Mouse (Mus musculus) hematopoietic stem cell, adult 5-6 weeks (primary cell): ENCODE results near the gene Prl8a9. TPM values are rescaled to one million over a fixed set of nuclear protein-coding genes. Genes with fewer than 3 reads are reported as not detected.

Experiments used
- ATAC-seq, 2 experiments: fragments of 125-278 bp in 1 of 2; replicated peaks in 1 of 2; 2 replicates each; pipeline ENCODE4 v1.8.0; 2016 to 2017; ENCODE audit warnings: inconsistent platforms in 2 of 2, mild to moderate bottlenecking in 2 of 2, moderate number of reproducible peaks in 2 of 2, low read depth in 1 of 2, moderate TSS enrichment in 1 of 2; ENCODE audit not compliant: low FRiP score in 2 of 2, poor library complexity in 2 of 2, severe bottlenecking in 2 of 2, insufficient read depth in 1 of 2, low TSS enrichment in 1 of 2
- total RNA-seq: library from RNA; stranded (forward); fragments of 172-1452, 232-1000 nt; gene quantifications from 2 replicates; pipeline ENCODE4 v1.2.3, GENCODE M21; 2017

Prl8a9 gene
- not detected in 2 replicates for total RNA-seq

GRCm38 (mm10) chr13:27564506-27564905 lies at the start of gene Prl8a9:
Gene Prl8a9, minus strand, starts transcription at chr13:27564606.
- ATAC-seq = no peak

GRCm38 (mm10) chr13:27610482-27610881 lies 46.1 kb upstream of the Prl8a9 start, which contains the start of gene Prl7b1:
Gene Prl7b1, minus strand, starts transcription at chr13:27610582.
- no peak for ATAC-seq

- ATAC-seq = no peak
These were observed 17.7 kb upstream of the Prl8a9 start, which contains the start of gene Prl8a1 for GRCm38 (mm10) chr13:27582071-27582470. Gene Prl8a1, minus strand, starts transcription at chr13:27582171.

GRCm38 (mm10) chr13:27553336-27553735 lies 11.1 kb downstream of the Prl8a9 start:
- ATAC-seq = no peak

GRCm38 (mm10) chr13:27523156-27523555 lies 41.2 kb downstream of the Prl8a9 start:
- ATAC-seq = no peak

GRCm38 (mm10) chr13:27513117-27513516 lies 51.3 kb downstream of the Prl8a9 start, which contains the start of gene Prl8a8:
Gene Prl8a8, minus strand, starts transcription at chr13:27513217.
- ATAC-seq = no peak

Other genes starting within 250 kb of the Prl8a9 start
- not detected in 2 replicates for gene Prl8a2, start 218.9 kb downstream of the Prl8a9 start, total RNA-seq
- not detected in 2 replicates for gene Prl2b1, start 173.8 kb downstream of the Prl8a9 start, total RNA-seq
- gene Prl8a6, start 125.9 kb downstream of the Prl8a9 start, total RNA-seq = not detected in 2 replicates
- gene Prl8a8, start 51.4 kb downstream of the Prl8a9 start, total RNA-seq = not detected in 2 replicates
- not detected in 2 replicates for gene Prl8a1, start 17.6 kb upstream of the Prl8a9 start, total RNA-seq
- not detected in 2 replicates for gene Prl7b1, start 46.0 kb upstream of the Prl8a9 start, total RNA-seq
- not detected in 2 replicates for gene Prl7a1, start 77.9 kb upstream of the Prl8a9 start, total RNA-seq
- not detected in 2 replicates for gene Prl7a2, start 103.4 kb upstream of the Prl8a9 start, total RNA-seq
- gene Prl7d1, start 152.1 kb upstream of the Prl8a9 start, total RNA-seq = not detected in 2 replicates
- not detected in 2 replicates for gene Prl7c1, start 216.2 kb upstream of the Prl8a9 start, total RNA-seq
- gene Prl2a1, start 237.0 kb upstream of the Prl8a9 start, total RNA-seq = not detected in 2 replicates